Mouse (Mus musculus): ENCODE measurements around the gene Mre11a. TPM values are rescaled to one million over a fixed set of nuclear protein-coding genes. Genes with fewer than 3 reads are reported as not detected.

The Mre11a gene
- polyA plus RNA-seq, 1 experiment from 2014 or later, result 10.8 TPM

GRCm38 (mm10) chr9:14827875-14828274, 43.4 kb downstream of the Mre11a start:
- H3K36me3 ChIP-seq, result peaks cover 22% of the 10 kb centered on the region
- 63% methylated on average over 2 of the region's 2 CpGs for WGBS
- no peak overlapping the region for H3K4me2 ChIP-seq
- H3K4me1 ChIP-seq, result no peaks in the 10 kb centered on the region
- no peak overlapping the region for H3K27ac ChIP-seq (replicated peaks)
- no peak overlapping the region for H3K4me3 ChIP-seq (replicated peaks)
- no peak for ATAC-seq (ENCODE audit: low FRiP score)
- H3K9ac ChIP-seq (replicated peaks), result no peak overlapping the region
- no peaks in the 10 kb centered on the region for H3K9me3 ChIP-seq (replicated peaks)
- no peaks in the 10 kb centered on the region for H3K27me3 ChIP-seq (replicated peaks)

DNA sequence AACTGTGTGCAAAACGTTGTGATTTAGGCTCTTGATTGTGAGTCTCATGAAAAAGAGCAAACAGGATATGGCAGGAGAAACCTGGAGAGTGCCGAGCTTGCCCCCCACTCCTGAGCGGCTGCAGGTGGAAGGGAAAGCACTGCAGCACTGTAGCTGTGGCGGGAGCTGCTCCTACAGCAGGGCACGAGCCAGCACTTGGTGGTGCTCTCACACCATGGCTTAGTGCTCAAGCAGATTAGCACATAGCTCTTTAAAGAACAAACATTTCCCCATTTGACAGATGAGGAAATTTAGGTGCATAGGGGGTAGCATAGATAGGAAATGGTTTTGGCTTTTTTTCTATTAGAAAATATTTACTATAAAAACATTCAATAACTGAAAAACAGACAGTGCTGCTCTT, 47.6 kb downstream of the Mre11a start:
- H3K36me3 ChIP-seq, result peaks cover 30% of the 10 kb centered on the region

DNA sequence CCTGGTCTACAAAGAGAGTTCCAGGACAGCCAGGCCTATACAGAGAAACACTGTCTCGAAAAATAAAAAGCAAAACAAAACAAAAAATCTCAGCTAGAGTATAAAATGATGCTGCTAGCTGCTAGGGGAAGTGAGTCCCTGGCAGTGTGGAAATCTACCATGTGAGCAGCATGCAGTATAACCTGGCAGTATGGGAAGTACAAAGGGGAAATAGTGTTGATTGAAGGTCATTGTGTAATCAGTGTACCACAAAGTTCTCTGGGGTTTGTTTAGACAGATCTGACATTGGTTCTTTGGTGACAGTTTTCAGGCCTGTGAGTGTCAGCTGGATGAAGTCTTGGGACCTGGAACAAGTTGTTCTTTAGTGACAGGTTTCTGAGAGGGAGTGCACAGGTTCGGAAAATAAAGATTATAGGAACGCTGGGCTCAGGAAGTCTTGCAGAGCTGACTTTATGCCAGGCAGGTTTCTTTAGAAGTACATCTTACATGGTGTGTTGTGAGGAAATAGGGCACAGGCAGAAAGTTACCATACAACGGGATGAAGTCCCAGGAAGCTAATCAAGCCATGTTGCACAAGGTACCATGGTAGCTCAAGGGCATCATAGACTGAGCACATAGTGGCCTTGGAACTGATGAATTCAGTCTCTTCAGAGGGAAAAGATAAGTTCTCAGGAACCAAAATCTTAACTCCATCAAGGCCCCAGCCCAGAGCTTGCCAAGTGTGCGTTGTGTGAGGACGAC, 51.1 kb downstream of the Mre11a start:
- H3K9ac ChIP-seq (replicated peaks), result no peak overlapping the region
- no peaks in the 10 kb centered on the region; the same call in 1 of the 2 replicates for H3K4me1 ChIP-seq
- no peaks in the 10 kb centered on the region for H3K9me3 ChIP-seq (replicated peaks)
- peaks cover 25% of the 10 kb centered on the region for H3K36me3 ChIP-seq
- H3K27me3 ChIP-seq (replicated peaks), result no peaks in the 10 kb centered on the region
- no peak overlapping the region for H3K4me2 ChIP-seq
- no peak overlapping the region for H3K27ac ChIP-seq (replicated peaks)
- ATAC-seq (ENCODE audit: low FRiP score), result no peak
- 95% methylated on average over 6 of the region's 6 CpGs for WGBS
- H3K4me3 ChIP-seq (replicated peaks), result no peak overlapping the region

More for the DNA sequence above, 47.6 kb downstream of the Mre11a start:
- no peaks in the 10 kb centered on the region for H3K9me3 ChIP-seq (replicated peaks)
- no peak for ATAC-seq (ENCODE audit: low FRiP score)
- 83% methylated on average over 5 of the region's 5 CpGs for WGBS
- no peak overlapping the region for H3K9ac ChIP-seq (replicated peaks)
- no peaks in the 10 kb centered on the region for H3K4me1 ChIP-seq
- no peak overlapping the region for H3K27ac ChIP-seq (replicated peaks)
- H3K27me3 ChIP-seq (replicated peaks), result no peaks in the 10 kb centered on the region
- no peak overlapping the region for H3K4me2 ChIP-seq
- no peak overlapping the region for H3K4me3 ChIP-seq (replicated peaks)

DNA sequence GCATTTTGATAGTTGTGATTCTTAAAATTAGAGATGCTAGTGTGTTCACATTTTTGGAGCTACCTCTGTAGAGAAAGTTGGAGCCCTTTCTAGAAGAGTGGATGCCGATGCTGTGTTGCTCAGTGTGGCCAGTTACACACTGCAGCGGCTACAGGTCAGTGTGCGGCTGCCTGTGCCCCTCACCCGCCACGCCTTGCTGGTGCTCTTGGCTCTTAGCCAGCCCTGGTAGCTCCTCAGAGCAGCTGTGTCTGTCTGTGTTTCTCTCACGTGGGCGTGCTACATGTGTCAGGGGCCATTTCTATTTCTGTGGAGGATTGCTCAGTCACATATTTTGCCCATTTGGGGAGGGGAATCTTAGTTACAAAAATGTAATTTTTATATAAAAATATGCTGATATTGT, 55.1 kb downstream of the Mre11a start:
- Histone ChIP-seq H3K27ac (replicated peaks) (no peak overlapping the region), H3K4me2 (no peak overlapping the region), H3K4me3 (replicated peaks) (no peak overlapping the region), H3K4me1 (peaks cover 4% of the 10 kb centered on the region; the same call in 1 of the 2 replicates), H3K9ac (replicated peaks) (no peak overlapping the region), H3K9me3 (replicated peaks) (no peaks in the 10 kb centered on the region), H3K27me3 (replicated peaks) (no peaks in the 10 kb centered on the region), H3K36me3 (peaks cover 13% of the 10 kb centered on the region; the same call in 1 of the 2 replicates)
- ATAC-seq (ENCODE audit: low FRiP score), result no peak
- WGBS, result 36% methylated on average over 7 of the region's 7 CpGs

- no peak for ATAC-seq (ENCODE audit: low FRiP score)
- Histone ChIP-seq H3K9me3 (replicated peaks) (no peaks in the 10 kb centered on the region), H3K4me2 (no peak overlapping the region), H3K4me3 (replicated peaks) (no peak overlapping the region), H3K27me3 (replicated peaks) (no peaks in the 10 kb centered on the region), H3K9ac (replicated peaks) (no peak overlapping the region), H3K27ac (replicated peaks) (no peak overlapping the region), H3K36me3 (peaks cover 9% of the 10 kb centered on the region; the same call in 1 of the 2 replicates), H3K4me1 (peaks cover 4% of the 10 kb centered on the region; the same call in 1 of the 2 replicates)
- WGBS, result 66% methylated on average over 5 of the region's 5 CpGs
Observed at GRCm38 (mm10) chr9:14839970-14840369, 55.5 kb downstream of the Mre11a start.

- no peak overlapping the region for H3K9ac ChIP-seq (replicated peaks)
- no peak overlapping the region for H3K27ac ChIP-seq (replicated peaks)
- no peaks in the 10 kb centered on the region for H3K9me3 ChIP-seq (replicated peaks)
- H3K4me1 ChIP-seq, result peaks cover 4% of the 10 kb centered on the region; the same call in 1 of the 2 replicates
- no peak overlapping the region for H3K4me3 ChIP-seq (replicated peaks)
- ATAC-seq (ENCODE audit: low FRiP score), result no peak
- H3K4me2 ChIP-seq, result no peak overlapping the region
- H3K36me3 ChIP-seq, result no peaks in the 10 kb centered on the region
- H3K27me3 ChIP-seq (replicated peaks), result no peaks in the 10 kb centered on the region
- WGBS, result 72% methylated on average over 10 of the region's 10 CpGs
Observed at GRCm38 (mm10) chr9:14841878-14842761, 57.7 kb downstream of the Mre11a start.

GRCm38 (mm10) chr9:14843311-14843857, 58.9 kb downstream of the Mre11a start:
- no peak overlapping the region for H3K4me2 ChIP-seq
- H3K9me3 ChIP-seq (replicated peaks), result no peaks in the 10 kb centered on the region
- no peak overlapping the region for H3K27ac ChIP-seq (replicated peaks)
- no peak for ATAC-seq (ENCODE audit: low FRiP score)
- WGBS, result 93% methylated on average over 6 of the region's 6 CpGs
- no peaks in the 10 kb centered on the region for H3K36me3 ChIP-seq
- no peaks in the 10 kb centered on the region for H3K27me3 ChIP-seq (replicated peaks)
- H3K4me3 ChIP-seq (replicated peaks), result no peak overlapping the region
- peaks cover 4% of the 10 kb centered on the region; the same call in 1 of the 2 replicates for H3K4me1 ChIP-seq
- no peak overlapping the region for H3K9ac ChIP-seq (replicated peaks)

DNA sequence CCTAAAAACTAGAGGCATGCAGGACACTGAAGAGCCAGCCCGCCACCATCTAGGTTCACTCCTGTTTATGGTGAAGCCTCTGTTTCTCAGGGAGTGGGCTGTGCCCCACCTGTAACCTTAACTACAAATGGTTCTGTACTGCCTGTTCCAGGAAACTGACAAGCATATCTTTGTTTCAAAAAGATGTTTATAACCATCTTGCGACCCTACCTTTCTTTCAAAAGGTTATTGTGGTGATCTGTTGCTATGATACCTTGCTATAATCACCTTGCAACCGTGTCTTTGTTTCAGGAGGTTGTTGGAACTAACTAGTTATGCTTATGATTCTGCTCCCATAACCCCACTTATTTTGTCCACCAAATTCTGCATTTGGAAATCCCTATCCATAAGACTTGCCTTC, 59.4 kb downstream of the Mre11a start:
- Histone ChIP-seq H3K4me2 (no peak overlapping the region), H3K9ac (replicated peaks) (no peak overlapping the region), H3K4me3 (replicated peaks) (no peak overlapping the region), H3K36me3 (no peaks in the 10 kb centered on the region), H3K27ac (replicated peaks) (no peak overlapping the region), H3K27me3 (replicated peaks) (no peaks in the 10 kb centered on the region), H3K4me1 (peaks cover 4% of the 10 kb centered on the region; the same call in 1 of the 2 replicates), H3K9me3 (replicated peaks) (no peaks in the 10 kb centered on the region)
- ATAC-seq (ENCODE audit: low FRiP score), result no peak
- 95% methylated on average over 3 of the region's 3 CpGs for WGBS

- no peak overlapping the region for H3K4me3 ChIP-seq (replicated peaks)
- H3K27me3 ChIP-seq (replicated peaks), result no peaks in the 10 kb centered on the region
- 0 out of 2 replicates have a peak, but pooled peaks cover 4% of the 10 kb centered on the region for H3K4me1 ChIP-seq
- no peaks in the 10 kb centered on the region for H3K9me3 ChIP-seq (replicated peaks)
- no peaks in the 10 kb centered on the region for H3K36me3 ChIP-seq
- H3K27ac ChIP-seq (replicated peaks), result no peak overlapping the region
- ATAC-seq (ENCODE audit: low FRiP score), result no peak
- no peak overlapping the region for H3K9ac ChIP-seq (replicated peaks)
- H3K4me2 ChIP-seq, result no peak overlapping the region
- WGBS, result 46% methylated on average over 5 of the region's 5 CpGs
Observed at GRCm38 (mm10) chr9:14846428-14846827, 62.0 kb downstream of the Mre11a start.

- no peak overlapping the region for H3K4me2 ChIP-seq
- no peaks in the 10 kb centered on the region for H3K9me3 ChIP-seq (replicated peaks)
- H3K27me3 ChIP-seq (replicated peaks), result no peaks in the 10 kb centered on the region
- no peaks in the 10 kb centered on the region for H3K36me3 ChIP-seq
- no peak overlapping the region for H3K27ac ChIP-seq (replicated peaks)
- H3K4me3 ChIP-seq (replicated peaks), result no peak overlapping the region
- H3K4me1 ChIP-seq, result no peaks in the 10 kb centered on the region
- WGBS, result 70% methylated on average over 1 of the region's 1 CpGs
- no peak overlapping the region for H3K9ac ChIP-seq (replicated peaks)
- ATAC-seq (ENCODE audit: low FRiP score), result no peak
Observed at GRCm38 (mm10) chr9:14848267-14848935, 63.9 kb downstream of the Mre11a start.

DNA sequence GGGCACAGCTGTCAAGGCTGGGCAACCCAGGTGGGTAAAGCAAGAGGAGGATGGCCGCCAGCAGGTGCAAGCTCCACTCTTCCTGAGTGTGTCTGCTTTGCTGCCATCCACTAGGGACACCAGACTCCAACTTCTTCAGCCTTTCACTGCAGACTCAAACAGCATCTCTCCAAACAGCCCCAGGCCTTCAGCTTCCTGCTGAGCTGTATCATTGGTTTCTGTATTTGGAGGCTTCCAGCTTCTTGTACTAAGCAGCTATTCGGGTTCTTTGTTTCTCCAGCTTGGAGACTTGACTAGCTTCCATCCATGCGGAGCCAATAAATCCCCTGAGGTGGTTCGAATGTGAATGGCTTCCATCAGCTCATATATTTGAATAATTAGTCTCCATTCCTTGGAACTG, 70.1 kb downstream of the Mre11a start:
- peaks cover under 1% of the 10 kb centered on the region; the same call in 1 of the 2 replicates for H3K4me1 ChIP-seq
- ATAC-seq (ENCODE audit: low FRiP score), result peak; percentile 38; the same call in 1 of the 2 replicates
- 58% methylated on average over 4 of the region's 4 CpGs for WGBS

More for the DNA sequence above, 70.1 kb downstream of the Mre11a start:
- Histone ChIP-seq H3K9ac (replicated peaks) (no peak overlapping the region), H3K27ac (replicated peaks) (no peak overlapping the region), H3K27me3 (replicated peaks) (peaks cover 14% of the 10 kb centered on the region), H3K4me3 (replicated peaks) (no peak overlapping the region), H3K4me2 (no peak overlapping the region), H3K36me3 (no peaks in the 10 kb centered on the region), H3K9me3 (replicated peaks) (no peaks in the 10 kb centered on the region)
